Mouse (Mus musculus) forelimb bud, embryonic 11.5 days (tissue): ENCODE results near the gene Aak1.
"Not testable (repeated sequence)": the region's sequence is repeated elsewhere in the genome, so short reads cannot be mapped to it uniquely, and the experiment has no call there.

Experiments
- DNase-seq: peaks from one replicate; pipeline ENCODE4 v3.0.0-alpha.2; 2012; ENCODE audit warnings: low read depth, low spot score

Aak1 gene

DNA sequence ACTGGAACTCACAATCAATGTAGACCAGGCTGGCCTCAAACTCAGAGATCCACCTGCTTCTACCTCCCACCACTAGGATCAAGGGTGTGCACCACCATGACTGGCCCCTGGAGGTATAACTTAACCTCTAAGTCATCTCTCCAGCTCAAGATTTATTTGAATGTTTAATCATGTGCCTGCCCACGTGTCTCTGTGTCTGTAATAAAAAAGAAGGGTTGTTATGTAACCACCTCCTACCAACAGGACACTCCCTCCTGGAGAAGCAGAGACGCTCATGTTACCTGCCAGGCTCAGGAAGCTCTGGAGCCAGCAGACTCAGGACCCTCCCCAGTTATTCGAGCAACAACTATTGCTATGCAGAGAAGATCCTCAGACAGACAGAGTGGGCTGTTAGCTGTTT, 7.4 kb upstream of the Aak1 start:
- DNase-seq: no peak

- DNase-seq: no peak
These were observed 5.7 kb upstream of the Aak1 start for GRCm38 (mm10) chr6:86843636-86844035.

DNA sequence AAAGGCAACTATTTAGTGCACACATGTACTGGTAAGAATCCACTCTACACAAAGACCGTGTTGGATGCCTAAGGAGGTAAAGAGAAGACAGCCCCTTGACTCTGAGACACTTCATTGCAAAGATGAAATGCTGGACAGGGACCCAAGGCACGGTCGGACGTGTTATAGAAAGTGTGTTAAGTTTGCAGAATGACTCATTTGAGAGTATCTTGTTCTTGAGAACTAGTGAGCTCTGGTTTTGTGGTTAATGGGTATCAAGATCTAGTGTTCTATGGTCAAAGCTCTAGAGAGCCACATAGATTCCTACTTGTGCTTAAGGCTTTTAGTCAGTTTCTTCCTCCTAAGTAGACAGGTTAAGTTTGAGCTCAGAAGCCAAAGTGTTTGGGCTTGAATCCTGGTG, 2.9 kb upstream of the Aak1 start:
- no peak for DNase-seq

DNA sequence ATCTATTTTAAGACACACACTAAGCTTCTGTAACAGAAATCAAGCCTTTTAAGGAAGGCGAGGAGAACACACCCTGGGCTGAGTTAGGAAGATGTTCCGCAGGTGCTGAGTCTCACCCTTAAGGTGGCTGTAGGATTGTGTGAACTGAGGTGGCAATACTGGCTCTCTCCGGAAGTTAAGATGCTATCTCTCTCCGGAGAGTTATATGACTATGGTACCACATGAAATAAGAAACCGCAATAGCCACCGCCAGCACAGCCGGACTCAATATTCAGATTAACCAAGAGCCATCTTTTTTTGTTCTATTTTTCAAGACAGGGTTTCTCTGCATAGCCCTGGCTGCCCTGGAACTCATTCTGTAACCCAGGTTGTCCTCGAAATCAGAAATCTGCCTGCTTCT, 1.5 kb upstream of the Aak1 start:
- DNase-seq: no peak

DNA sequence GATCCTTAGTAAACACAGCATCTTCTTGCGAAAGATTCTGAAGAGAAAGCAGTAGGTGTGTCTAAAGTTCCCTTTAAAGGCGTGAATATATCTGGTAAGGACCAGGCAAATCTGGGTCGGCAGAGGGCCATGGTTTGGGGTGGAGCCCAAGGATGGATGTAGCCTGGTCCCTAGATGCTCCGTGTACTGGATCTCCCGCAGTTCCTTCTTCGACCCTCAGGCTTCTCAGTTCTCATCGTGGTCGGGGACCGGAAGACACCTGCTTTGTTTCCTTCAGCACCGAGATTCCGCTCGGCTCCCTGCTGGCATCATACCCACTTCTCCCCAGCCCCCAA, 770 bp upstream of the Aak1 start:
- no peak for DNase-seq

GRCm38 (mm10) chr6:86849692-86850445, 552 bp downstream of the Aak1 start:
- DNase-seq: peak; percentile 26

DNA sequence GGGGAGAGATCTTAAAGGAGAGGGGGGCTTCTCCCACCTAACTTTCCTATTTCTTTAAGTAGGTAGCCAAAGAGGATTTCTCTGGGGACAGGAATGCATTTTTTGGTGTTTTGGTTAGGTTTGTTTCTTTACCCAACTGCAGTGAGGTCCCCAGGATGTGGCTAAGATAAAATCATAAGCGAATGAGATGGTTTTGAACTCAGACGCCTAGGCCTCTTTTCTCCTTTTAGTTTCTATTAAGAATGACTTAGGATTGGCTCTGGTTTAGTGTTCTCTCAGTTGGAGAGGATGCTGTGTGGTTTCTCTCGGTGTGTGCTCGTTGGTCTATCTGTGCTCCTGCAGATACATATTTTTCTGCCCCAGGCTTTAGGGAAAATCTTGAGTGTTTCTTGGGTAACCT, 1.3 kb downstream of the Aak1 start:
- no peak for DNase-seq

- no peak for DNase-seq
These were observed 2.2 kb downstream of the Aak1 start for GRCm38 (mm10) chr6:86851561-86851960.

GRCm38 (mm10) chr6:86853928-86854327, 4.6 kb downstream of the Aak1 start:
- DNase-seq: no peak

GRCm38 (mm10) chr6:86854941-86855340, 5.6 kb downstream of the Aak1 start:
- no peak for DNase-seq

DNA sequence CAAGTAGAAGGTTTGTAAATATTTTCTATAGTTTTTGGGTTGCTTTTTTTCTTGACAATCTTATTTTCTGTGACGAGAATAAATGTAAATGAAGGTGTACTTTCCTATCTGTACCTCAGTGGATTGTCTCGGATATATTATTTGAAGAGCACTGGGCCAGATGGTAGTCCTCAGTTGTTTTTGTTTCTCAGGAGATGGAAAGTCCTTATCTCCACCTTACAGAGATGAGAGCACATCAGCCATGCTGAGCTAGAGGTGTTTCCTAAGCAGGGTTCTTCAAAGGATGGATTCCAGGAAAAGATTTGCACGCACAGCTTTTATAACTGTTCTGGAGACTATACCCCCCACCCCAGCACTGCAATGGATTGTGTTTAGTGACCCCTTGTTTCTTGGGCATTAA, 9.3 kb downstream of the Aak1 start:
- DNase-seq: no peak

- DNase-seq: no peak
These were observed 11.6 kb downstream of the Aak1 start for GRCm38 (mm10) chr6:86860732-86861463.

- DNase-seq: no peak
These were observed 15.0 kb downstream of the Aak1 start for GRCm38 (mm10) chr6:86864358-86864757.

- DNase-seq: no peak
These were observed 21.0 kb downstream of the Aak1 start for GRCm38 (mm10) chr6:86870335-86870734.

DNA sequence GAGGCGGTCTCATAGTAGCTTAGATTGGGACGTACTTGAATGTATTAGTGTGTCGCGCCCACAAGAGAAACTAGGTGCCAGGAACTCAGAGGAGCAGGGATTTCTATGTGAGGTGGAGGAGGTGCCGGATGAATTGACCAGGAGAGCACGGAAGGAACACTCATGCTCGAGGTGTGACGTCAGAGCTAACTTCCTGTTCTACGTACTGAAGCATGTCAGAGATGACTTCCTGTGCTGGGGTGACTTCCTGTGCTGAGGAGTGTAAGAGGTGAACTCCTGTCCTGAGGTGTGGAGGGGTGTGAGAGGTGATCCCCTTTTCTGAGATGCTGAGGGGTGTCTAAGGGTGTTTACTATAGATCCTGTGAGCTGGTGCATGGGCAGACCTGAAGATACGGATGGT, 22.5 kb downstream of the Aak1 start:
- no peak for DNase-seq

- no peak for DNase-seq
These were observed 25.5 kb downstream of the Aak1 start for GRCm38 (mm10) chr6:86874711-86875375.

DNA sequence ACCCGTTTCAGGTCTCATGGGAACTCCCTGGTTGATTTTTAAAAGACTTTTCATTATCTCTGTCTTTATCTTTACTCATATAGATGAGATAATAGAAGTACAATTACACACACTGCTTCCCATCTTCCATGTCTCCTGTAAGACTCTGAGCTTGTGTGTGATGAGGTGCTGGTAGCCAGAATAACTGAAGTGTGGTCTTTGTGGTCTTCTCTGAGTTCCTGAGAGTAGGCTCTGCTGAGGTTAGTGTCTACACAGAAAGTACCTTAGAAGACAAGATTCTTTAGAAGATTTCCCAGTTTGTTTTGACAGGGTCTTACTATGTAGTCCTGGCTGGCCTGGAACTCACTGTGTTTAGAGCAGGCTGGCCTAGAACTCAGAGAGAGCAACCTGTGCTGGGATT, 27.1 kb downstream of the Aak1 start:
- no peak for DNase-seq

- DNase-seq: not testable (repeated sequence)
These were observed 29.3 kb downstream of the Aak1 start for GRCm38 (mm10) chr6:86878656-86879055.

DNA sequence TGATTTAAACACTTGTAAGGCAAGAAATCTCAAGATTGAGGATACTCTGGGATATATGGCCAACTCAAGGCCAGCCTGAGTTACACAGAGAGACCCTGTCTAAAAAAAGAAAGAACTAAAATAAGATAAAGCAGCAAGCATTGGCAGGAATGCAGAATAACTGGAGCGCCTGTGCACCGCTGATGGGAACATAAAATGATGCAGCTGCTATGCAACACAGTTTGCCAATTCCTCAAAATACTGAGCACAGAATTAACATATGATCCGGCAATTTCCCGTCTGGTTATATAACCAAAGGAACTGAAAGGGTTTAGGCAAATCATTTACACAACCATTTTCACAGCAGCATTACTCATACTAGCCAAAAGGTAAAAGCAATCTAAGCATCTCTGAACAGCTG, 30.0 kb downstream of the Aak1 start:
- DNase-seq: no peak

GRCm38 (mm10) chr6:86884230-86884629, 34.9 kb downstream of the Aak1 start:
- no peak for DNase-seq

GRCm38 (mm10) chr6:86884746-86885145, 35.4 kb downstream of the Aak1 start:
- DNase-seq: no peak

- DNase-seq: no peak
These were observed 36.7 kb downstream of the Aak1 start for GRCm38 (mm10) chr6:86885816-86886529.
